Mouse (Mus musculus) ES-E14 (cell line): Measurements from ENCODE around the gene Hap1. TPM values are rescaled to one million over a fixed set of nuclear protein-coding genes. Genes with fewer than 3 reads are reported as not detected.
"Not testable (repeated sequence)": the region's sequence is repeated elsewhere in the genome, so short reads cannot be mapped to it uniquely, and the experiment has no call there.

Experiments used
- DNase-seq: peaks from one replicate; pipeline ENCODE4 v3.0.0-alpha.2; 2013; ENCODE audit warnings: low read depth, low spot score
- H3K27ac ChIP-seq: 2 replicates; pipeline ENCODE4 v1.5.1; 2012; ENCODE audit warnings: low read depth, mild to moderate bottlenecking, low read length, moderate library complexity, mixed read lengths; ENCODE audit not compliant: poor library complexity, insufficient read depth, severe bottlenecking
- H3K36me3 ChIP-seq: 2 replicates; pipeline ENCODE4 v1.6.1; 2012; ENCODE audit warnings: mild to moderate bottlenecking, low read length, moderate library complexity, mixed read lengths; ENCODE audit not compliant: control insufficient read depth, poor library complexity, insufficient read depth, severe bottlenecking
- H3K4me1 ChIP-seq, 2 experiments: fragments of 150-350 bp in 1 of 2; sonication (generic) in 1 of 2; 2 replicates each; pipeline ENCODE4 v1.6.1; 2012; ENCODE audit warnings: low read length in 2 of 2, mild to moderate bottlenecking in 1 of 2, mixed read lengths in 1 of 2; ENCODE audit not compliant: control insufficient read depth in 2 of 2, insufficient read depth in 2 of 2, poor library complexity in 1 of 2
- H3K4me3 ChIP-seq, 2 experiments: fragments of 150-350 bp in 1 of 2; sonication (generic) in 1 of 2; 2 replicates each; pipeline ENCODE4 v1.5.1; 2012; ENCODE audit warnings: low read length in 2 of 2, low read depth in 1 of 2, mild to moderate bottlenecking in 1 of 2, mixed read lengths in 1 of 2; ENCODE audit not compliant: insufficient read depth in 1 of 2, poor library complexity in 1 of 2, severe bottlenecking in 1 of 2
- H3K9ac ChIP-seq: 2 replicates; pipeline ENCODE4 v1.6.1; 2012; ENCODE audit warnings: low read depth, mild to moderate bottlenecking, low read length, mixed read lengths; ENCODE audit not compliant: poor library complexity, insufficient read depth, severe bottlenecking
- H3K9me3 ChIP-seq: fragments of 150-350 bp; sonication (generic); 2 replicates; pipeline ENCODE4 v1.6.1; 2012; ENCODE audit warnings: low read depth, mild to moderate bottlenecking, low read length; ENCODE audit not compliant: control insufficient read depth, insufficient read depth
- CHD2 ChIP-seq: IDR thresholded peaks from 2 replicates; pipeline ENCODE4 v1.6.1; 2014; ENCODE audit warnings: mild to moderate bottlenecking, low read depth, low read length, inconsistent platforms
- HCFC1 ChIP-seq: IDR thresholded peaks from 2 replicates; pipeline ENCODE4 v1.6.1; 2012; ENCODE audit warnings: low read length, inconsistent platforms, borderline replicate concordance; ENCODE audit not compliant: insufficient read depth
- MAFK ChIP-seq: IDR thresholded peaks from 2 replicates; pipeline ENCODE4 v1.6.1; 2014; ENCODE audit warnings: mild to moderate bottlenecking, low read depth, low read length, inconsistent platforms; ENCODE audit not compliant: insufficient read depth
- ZC3H11A ChIP-seq: IDR thresholded peaks from 2 replicates; pipeline ENCODE4 v1.6.1; 2012; ENCODE audit warnings: low read depth, mild to moderate bottlenecking, inconsistent platforms, low read length, borderline replicate concordance
- ZNF384 ChIP-seq: IDR thresholded peaks from 2 replicates; pipeline ENCODE4 v1.6.1; 2012; ENCODE audit warnings: low read depth, low read length, inconsistent platforms
- in situ Hi-C, 2 experiments: fragments of 600-800 bp; cut with MboI; formaldehyde crosslinking; loops; one replicate each; pipeline ENCODE4 v1.15.1; 2025; ENCODE audit warnings: low sequenced_read_pairs in 2 of 2, inconsistent platforms in 1 of 2; ENCODE audit not compliant: unreplicated experiment in 2 of 2
- total RNA-seq: library from RNA; depleted of rRNA; stranded (reverse); fragments of 300-350 nt; gene quantifications from 2 replicates; pipeline ENCODE4 v1.2.3, GENCODE M21; 2012

Hap1 gene
- total RNA-seq, 1 experiment = 21.4 TPM

DNA sequence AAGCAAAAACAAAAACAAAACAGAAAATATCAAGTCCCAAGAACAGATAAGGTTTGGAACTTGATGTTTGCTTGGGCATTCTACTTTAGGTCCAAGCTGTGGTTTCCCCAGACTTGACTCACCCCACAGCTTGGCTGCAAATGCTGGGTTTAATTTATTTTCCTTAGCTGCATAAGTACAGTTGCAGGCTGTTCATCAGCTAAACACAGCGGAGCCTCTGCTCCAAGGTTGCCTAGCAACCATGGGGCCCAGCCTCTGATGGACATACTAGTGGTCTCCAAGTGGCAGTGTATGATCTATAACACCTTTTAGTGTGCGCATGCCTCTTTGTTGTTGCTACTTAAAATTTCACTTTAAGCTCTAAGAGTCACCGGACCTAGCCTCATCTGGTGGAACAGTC is 20.2 kb downstream of the Hap1 start:
- no peaks in the 10 kb centered on the region for H3K9me3 ChIP-seq
- no peak overlapping the region for H3K27ac ChIP-seq
- H3K4me3 ChIP-seq = no peak overlapping the region
- in situ Hi-C loops = no loop called here
- H3K36me3 ChIP-seq = no peaks in the 10 kb centered on the region
- H3K9ac ChIP-seq = no peak overlapping the region
- H3K4me1 ChIP-seq = peaks cover 0 to 5% of the 10 kb centered on the region in 2 experiments; a peak in 1 of 4 replicates
- no peak for DNase-seq
- TF ChIP-seq HCFC1 = no peak
- no peak for TF ChIP-seq MAFK
- TF ChIP-seq CHD2 = no peak
- no peak for TF ChIP-seq ZC3H11A
- TF ChIP-seq ZNF384 = no peak

DNA sequence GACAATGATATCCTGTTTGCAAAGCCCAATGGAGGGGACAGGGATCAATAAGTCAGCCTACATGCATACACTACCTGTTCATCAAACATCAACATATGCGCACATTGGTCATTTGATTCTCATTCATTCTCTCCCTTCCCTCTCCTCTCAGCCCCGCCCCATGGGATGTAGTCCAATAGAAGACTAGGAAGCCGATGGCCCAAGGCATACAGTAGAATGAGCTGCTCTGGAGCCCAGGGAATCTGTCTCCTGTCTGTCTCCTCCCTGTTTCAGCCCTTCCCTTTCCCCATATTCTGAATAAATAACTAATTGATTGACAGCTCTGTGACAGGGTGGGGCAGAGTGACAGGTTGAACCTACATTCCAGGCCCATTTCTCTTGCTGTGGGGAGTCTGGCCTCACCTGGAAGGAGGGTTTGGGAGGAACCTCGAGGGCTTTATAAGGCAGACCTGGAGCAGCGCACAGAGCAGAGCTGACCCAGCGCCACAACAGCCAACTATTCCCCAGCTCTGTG is 21.9 kb downstream of the Hap1 start, which contains the start of gene Gast:
Gene Gast (plus strand): TSS at position 464 of the 514 bp plus-strand sequence.
- Histone ChIP-seq H3K9me3 (no peaks in the 10 kb centered on the region), H3K4me1 (peaks cover 0 to 10% of the 10 kb centered on the region in 2 experiments; a peak in 2 of 4 replicates), H3K27ac (no peak within 1 kb of the TSS), H3K4me3 (no peak within 1 kb of the TSS), H3K36me3 (no peaks in the 10 kb centered on the region), H3K9ac (no peak within 1 kb of the TSS)
- in situ Hi-C loops = no loop called here
- TF ChIP-seq ZNF384 = no peak
- no peak for DNase-seq

DNA sequence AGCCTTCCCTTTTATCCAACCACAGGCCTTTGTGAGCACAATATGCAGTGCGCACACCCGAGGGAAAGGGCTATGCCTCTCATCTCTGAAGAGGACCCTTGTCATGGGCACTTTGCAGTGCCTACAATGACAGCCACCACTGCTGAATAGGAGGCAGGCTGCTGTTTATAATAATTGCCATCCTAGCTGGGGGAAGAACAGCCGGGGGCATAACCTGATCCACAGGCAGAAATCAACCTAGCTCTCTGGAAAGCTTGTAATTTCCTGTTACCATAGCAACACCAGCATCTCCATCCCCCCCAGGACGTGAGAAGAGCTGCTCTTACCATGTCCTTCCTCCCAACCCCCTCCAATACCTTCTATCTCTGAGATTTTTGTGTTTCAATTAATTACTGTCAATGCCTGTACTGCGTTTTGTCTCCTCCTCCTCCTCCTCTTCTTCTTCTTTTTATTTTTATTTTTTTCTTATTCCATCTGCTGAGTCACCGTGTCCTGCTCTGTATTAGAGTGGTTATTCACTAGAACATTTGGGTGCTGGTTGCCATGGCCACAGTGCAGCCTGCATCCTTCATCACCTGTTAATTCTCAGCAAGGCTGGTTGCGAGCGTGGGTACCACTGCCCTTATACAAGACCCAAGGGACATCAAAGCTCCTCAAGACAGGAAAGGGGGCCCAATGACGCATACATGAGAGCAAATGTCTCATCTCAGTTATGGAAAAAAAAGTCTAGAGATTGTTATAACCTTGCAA is 23.0 kb downstream of the Hap1 start:
- no peak for TF ChIP-seq CHD2
- TF ChIP-seq ZNF384 = no peak
- TF ChIP-seq ZC3H11A = no peak
- TF ChIP-seq MAFK = no peak
- TF ChIP-seq HCFC1 = no peak
- no peak for DNase-seq
- H3K4me3 ChIP-seq = no peak overlapping the region
- H3K36me3 ChIP-seq = no peaks in the 10 kb centered on the region
- no peak overlapping the region for H3K27ac ChIP-seq
- peaks cover 0 to 10% of the 10 kb centered on the region in 2 experiments; a peak in 2 of 4 replicates for H3K4me1 ChIP-seq
- H3K9me3 ChIP-seq = no peaks in the 10 kb centered on the region
- H3K9ac ChIP-seq = no peak overlapping the region
- in situ Hi-C loops = no loop called here

DNA sequence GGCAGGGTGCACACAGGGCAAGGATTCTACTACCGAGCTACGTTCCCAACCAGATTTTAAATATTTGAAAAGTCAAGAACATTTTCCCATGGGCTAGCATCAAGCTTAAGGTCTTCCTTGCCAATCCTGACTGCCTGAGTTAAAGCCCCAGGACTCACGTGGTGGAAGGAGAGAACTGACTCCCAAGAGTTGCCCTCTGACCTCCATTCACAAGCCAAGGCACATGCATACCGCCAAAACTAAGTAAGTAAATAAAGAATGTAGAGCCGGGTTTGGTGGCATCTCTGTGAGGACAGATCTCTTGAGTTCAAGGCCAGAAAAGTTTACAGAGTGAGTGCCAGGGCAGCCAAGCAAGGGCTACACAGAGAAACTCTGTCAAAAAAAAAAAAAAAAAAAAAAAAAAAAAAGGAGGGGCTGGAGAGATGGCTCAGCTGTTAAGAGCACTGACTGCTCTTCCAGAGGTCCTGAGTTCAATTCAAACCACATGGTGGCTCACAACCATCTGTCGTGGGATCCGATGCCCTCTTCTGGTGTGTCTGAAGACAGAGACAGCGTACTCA is 25.0 kb downstream of the Hap1 start:
- H3K36me3 ChIP-seq, H3K4me3 ChIP-seq, H3K9me3 ChIP-seq, H3K9ac ChIP-seq, H3K27ac ChIP-seq, DNase-seq, in situ Hi-C loops: not testable (repeated sequence)
- peaks cover 0 to 10% of the 10 kb centered on the region in 2 experiments; a peak in 2 of 4 replicates for H3K4me1 ChIP-seq
- TF ChIP-seq ZNF384 = peak; percentile 68; the same call in 1 of the 2 replicates

DNA sequence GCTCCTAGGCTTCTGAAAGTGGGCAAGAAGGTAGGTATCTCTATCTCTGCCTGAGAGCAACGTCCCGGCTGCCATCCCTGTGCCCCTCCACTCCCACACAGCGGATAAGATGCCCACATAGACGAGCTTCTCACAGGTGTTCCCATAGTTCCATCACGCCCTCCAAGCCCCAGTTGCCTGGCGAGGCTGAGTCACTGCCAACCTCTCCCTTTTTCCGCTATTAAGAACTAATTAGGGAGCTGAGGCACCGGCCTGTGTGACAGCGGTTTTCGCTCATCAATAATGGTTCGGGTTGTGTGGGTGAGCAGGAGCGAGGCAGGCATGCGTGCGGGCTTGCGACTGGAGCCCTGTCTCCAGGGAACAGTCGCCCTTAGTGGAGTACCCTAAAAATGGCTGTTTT is 25.7 kb downstream of the Hap1 start:
- Histone ChIP-seq H3K4me1 (peaks cover 0 to 10% of the 10 kb centered on the region in 2 experiments; a peak in 2 of 4 replicates), H3K4me3 (peak overlapping the region; percentile 41 to 51), H3K9me3 (no peaks in the 10 kb centered on the region), H3K27ac (no peak overlapping the region), H3K9ac (peak overlapping the region; percentile 19; the same call in 1 of the 2 replicates), H3K36me3 (no peaks in the 10 kb centered on the region)
- TF ChIP-seq ZNF384 = no peak
- TF ChIP-seq ZC3H11A = no peak
- no peak for TF ChIP-seq HCFC1
- no peak for TF ChIP-seq CHD2
- no peak for TF ChIP-seq MAFK
- in situ Hi-C loops = no loop called here
- no peak for DNase-seq
